Mouse (Mus musculus): ENCODE results near the gene Klhl30. TPM values are rescaled to one million over a fixed set of nuclear protein-coding genes. Genes with fewer than 3 reads are reported as not detected.

The Klhl30 gene
- 1.2 and 1.7 TPM in 2 replicates for polyA plus RNA-seq (2015; fragmentation: Nextera tagmentation; extraction: Ambion mirVana)

GRCm38 (mm10) chr1:91350841-91351240 lies at the start of gene Klhl30:
Gene Klhl30 (plus strand): TSS chr1:91351016.

GRCm38 (mm10) chr1:91321760-91322438 lies 28.9 kb upstream of the Klhl30 start, which contains the start of gene Espnl:
Gene Espnl (plus strand): TSS chr1:91322075.

GRCm38 (mm10) chr1:91366215-91367108 lies 15.6 kb downstream of the Klhl30 start, which contains the start of gene Erfe:
Gene Erfe (plus strand): TSS chr1:91366430.

GRCm38 (mm10) chr1:91398260-91399062 lies 47.6 kb downstream of the Klhl30 start, which contains the start of gene Ilkap:
Gene Ilkap (minus strand): TSS chr1:91398815.

Other genes starting within 250 kb of the Klhl30 start
- gene Rbm44, start 205.9 kb upstream of the Klhl30 start, polyA plus RNA-seq (2015; fragmentation: Nextera tagmentation; extraction: Ambion mirVana), result 0.39 and 0.44 TPM in 2 replicates
- gene Ramp1, start 171.2 kb upstream of the Klhl30 start, polyA plus RNA-seq (2015; fragmentation: Nextera tagmentation; extraction: Ambion mirVana), result 12.2 and 16.5 TPM in 2 replicates
- gene Ube2f, start 100.7 kb upstream of the Klhl30 start, polyA plus RNA-seq (2015; fragmentation: Nextera tagmentation; extraction: Ambion mirVana), result 40.5 and 56.4 TPM in 2 replicates
- 6.5 and 8.3 TPM in 2 replicates for gene Scly, start 52.7 kb upstream of the Klhl30 start, polyA plus RNA-seq (2015; fragmentation: Nextera tagmentation; extraction: Ambion mirVana)
- gene Espnl, start 28.9 kb upstream of the Klhl30 start, polyA plus RNA-seq (2015; fragmentation: Nextera tagmentation; extraction: Ambion mirVana), result 0.08 TPM in 1 of 2 replicates, not detected in the other
- 0.74 and 1.3 TPM in 2 replicates for gene Erfe, start 15.4 kb downstream of the Klhl30 start, polyA plus RNA-seq (2015; fragmentation: Nextera tagmentation; extraction: Ambion mirVana)
- 91.5 and 98.8 TPM in 2 replicates for gene Ilkap, start 47.8 kb downstream of the Klhl30 start, polyA plus RNA-seq (2015; fragmentation: Nextera tagmentation; extraction: Ambion mirVana)
- 75.6 and 122 TPM in 2 replicates for gene Hes6, start 63.0 kb downstream of the Klhl30 start, polyA plus RNA-seq (2015; fragmentation: Nextera tagmentation; extraction: Ambion mirVana)
- 3.8 and 5.5 TPM in 2 replicates for gene Per2, start 108.3 kb downstream of the Klhl30 start, polyA plus RNA-seq (2015; fragmentation: Nextera tagmentation; extraction: Ambion mirVana)
- gene Traf3ip1, start 143.6 kb downstream of the Klhl30 start, polyA plus RNA-seq (2015; fragmentation: Nextera tagmentation; extraction: Ambion mirVana), result 3.3 and 5.1 TPM in 2 replicates
- gene Asb1, start 189.5 kb downstream of the Klhl30 start, polyA plus RNA-seq (2015; fragmentation: Nextera tagmentation; extraction: Ambion mirVana), result 4.0 and 6.6 TPM in 2 replicates